Mouse (Mus musculus) limb, embryonic 14.5 days (tissue): ENCODE data around the gene Oma1. TPM values are rescaled to one million over a fixed set of nuclear protein-coding genes. Genes with fewer than 3 reads are reported as not detected.

Source experiments
- ATAC-seq: fragments of 200-750 bp; cut with Nextera tagmentation; 2 replicates; pipeline ENCODE4 v1.8.0; 2017; ENCODE audit warnings: low read depth, moderate number of reproducible peaks, moderate TSS enrichment; ENCODE audit not compliant: low FRiP score
- DNase-seq: peaks from one replicate; pipeline ENCODE4 v3.0.0-alpha.2; 2015; ENCODE audit warnings: low spot score
- H3K27ac ChIP-seq: fragments of 300-500 bp; sonication (generic); replicated peaks from 2 replicates; pipeline ENCODE4 v1.5.1; 2014; ENCODE audit warnings: low read depth, mild to moderate bottlenecking, low read length, moderate library complexity, mixed read lengths
- H3K27me3 ChIP-seq: fragments of 300-500 bp; sonication (generic); 2 replicates; pipeline ENCODE4 v1.6.1; 2014; ENCODE audit warnings: low read length, mixed read lengths; ENCODE audit not compliant: control insufficient read depth, insufficient read depth
- H3K36me3 ChIP-seq: fragments of 300-500 bp; sonication (generic); 2 replicates; pipeline ENCODE4 v1.6.1; 2014; ENCODE audit warnings: mild to moderate bottlenecking, low read length, moderate library complexity, mixed read lengths; ENCODE audit not compliant: control insufficient read depth, insufficient read depth
- H3K4me1 ChIP-seq: fragments of 300-500 bp; sonication (generic); 2 replicates; pipeline ENCODE4 v1.6.1; 2014; ENCODE audit warnings: antibody characterized with exemption, low read length, mixed read lengths; ENCODE audit not compliant: control insufficient read depth, insufficient read depth
- H3K4me2 ChIP-seq: fragments of 300-500 bp; sonication (generic); replicated peaks from 2 replicates; pipeline ENCODE4 v1.6.1; 2014; ENCODE audit warnings: low read depth, mild to moderate bottlenecking, low read length, moderate library complexity; ENCODE audit not compliant: severe bottlenecking
- H3K4me3 ChIP-seq: fragments of 300-500 bp; sonication (generic); replicated peaks from 2 replicates; pipeline ENCODE4 v1.5.1; 2014; ENCODE audit warnings: low read length
- H3K9ac ChIP-seq: fragments of 300-500 bp; sonication (generic); 2 replicates; pipeline ENCODE4 v1.6.1; 2014; ENCODE audit warnings: mild to moderate bottlenecking, low read depth, low read length, moderate library complexity; ENCODE audit not compliant: severe bottlenecking
- H3K9me3 ChIP-seq: fragments of 300-500 bp; sonication (generic); 2 replicates; pipeline ENCODE4 v1.6.1; 2016; ENCODE audit warnings: low read length; ENCODE audit not compliant: control insufficient read depth
- POLR2A ChIP-seq: fragments of 200-500 bp; IDR thresholded peaks from 2 replicates; pipeline ENCODE4 v1.8.0; 2012; ENCODE audit warnings: inconsistent platforms, mild to moderate bottlenecking, moderate library complexity, borderline replicate concordance; ENCODE audit not compliant: insufficient read depth, insufficient read length; ENCODE audit errors: extremely low read depth
- WGBS: fragments of 180-500 bp; shearing (Covaris S2); extraction: QIAGEN DNeasy Blood & Tissue Kit; methylation state at CpG from one replicate; pipeline ENCODE4 v1.1.7; 2014; 5-methylcytosine and 5-hydroxymethylcytosine counted together
- polyA plus RNA-seq, 2 experiments: library from polyadenylated mRNA; depleted of rRNA in 1 of 2; stranded (reverse) in 1 of 2; unstranded in 1 of 2; fragments of >200 nt; fragmentation: Nextera tagmentation in 1 of 2; extraction: Ambion mirVana in 1 of 2; gene quantifications; 2 replicates each; pipeline versions ENCODE4 v1.2.1 to v1.2.3; 2012 to 2014

Oma1 gene
- polyA plus RNA-seq, 2 experiments, result 10.4 to 16.7 TPM

- no peak for TF ChIP-seq POLR2A
- ATAC-seq (no peak), DNase-seq (no peak)
- no peak overlapping the region for H3K4me2 ChIP-seq
- H3K9me3 ChIP-seq, result no peaks in the 10 kb centered on the region
- no peaks in the 10 kb centered on the region for H3K27me3 ChIP-seq
- no peaks in the 10 kb centered on the region for H3K4me1 ChIP-seq
- H3K36me3 ChIP-seq, result no peaks in the 10 kb centered on the region
- 79% methylated on average over 4 of the region's 4 CpGs for WGBS
- no peak overlapping the region for H3K27ac ChIP-seq
- H3K9ac ChIP-seq, result no peak overlapping the region
- H3K4me3 ChIP-seq, result no peak overlapping the region
Observed at GRCm38 (mm10) chr4:103341620-103342019, 28.0 kb downstream of the Oma1 start.

GRCm38 (mm10) chr4:103346058-103346457, 32.4 kb downstream of the Oma1 start:
- Histone ChIP-seq H3K4me2 (no peak overlapping the region), H3K4me1 (no peaks in the 10 kb centered on the region), H3K9me3 (no peaks in the 10 kb centered on the region), H3K9ac (no peak overlapping the region), H3K36me3 (no peaks in the 10 kb centered on the region), H3K27me3 (no peaks in the 10 kb centered on the region), H3K4me3 (no peak overlapping the region), H3K27ac (no peak overlapping the region)
- 49% methylated on average over 2 of the region's 2 CpGs for WGBS
- ATAC-seq (peak; percentile 53; the same call in 1 of the 2 replicates), DNase-seq (peak; percentile 76)
- no peak for TF ChIP-seq POLR2A

- H3K27me3 ChIP-seq, result no peaks in the 10 kb centered on the region
- H3K4me1 ChIP-seq, result no peaks in the 10 kb centered on the region
- H3K9me3 ChIP-seq, result no peaks in the 10 kb centered on the region
- no peak for DNase-seq
- ATAC-seq, result no peak
- H3K4me2 ChIP-seq, result no peak overlapping the region
- no peaks in the 10 kb centered on the region for H3K36me3 ChIP-seq
- no peak for TF ChIP-seq POLR2A
- 78% methylated on average over 5 of the region's 5 CpGs for WGBS
- H3K27ac ChIP-seq, result no peak overlapping the region
- no peak overlapping the region for H3K9ac ChIP-seq
- no peak overlapping the region for H3K4me3 ChIP-seq
Observed at GRCm38 (mm10) chr4:103346849-103347248, 33.2 kb downstream of the Oma1 start.

- DNase-seq (no peak), ATAC-seq (no peak)
- 89% methylated on average over 4 of the region's 4 CpGs for WGBS
- Histone ChIP-seq H3K36me3 (no peaks in the 10 kb centered on the region), H3K4me1 (0 out of 2 replicates have a peak, but pooled peaks cover 2% of the 10 kb centered on the region), H3K27ac (no peak overlapping the region), H3K9ac (no peak overlapping the region), H3K4me2 (no peak overlapping the region), H3K27me3 (no peaks in the 10 kb centered on the region), H3K4me3 (no peak overlapping the region), H3K9me3 (no peaks in the 10 kb centered on the region)
- no peak for TF ChIP-seq POLR2A
Observed at GRCm38 (mm10) chr4:103349219-103349618, 35.6 kb downstream of the Oma1 start.

- WGBS, result 63% methylated on average over 5 of the region's 5 CpGs
- DNase-seq (no peak), ATAC-seq (no peak)
Observed at GRCm38 (mm10) chr4:103352926-103353325, 39.3 kb downstream of the Oma1 start.

GRCm38 (mm10) chr4:103357457-103357856, 43.8 kb downstream of the Oma1 start:
- DNase-seq, result no peak
- H3K27me3 ChIP-seq, result no peaks in the 10 kb centered on the region
- ATAC-seq, result no peak
- H3K36me3 ChIP-seq, result no peaks in the 10 kb centered on the region
- H3K4me3 ChIP-seq, result no peak overlapping the region
- no peaks in the 10 kb centered on the region for H3K9me3 ChIP-seq
- H3K4me1 ChIP-seq, result no peaks in the 10 kb centered on the region
- no peak overlapping the region for H3K27ac ChIP-seq
- no peak for TF ChIP-seq POLR2A
- WGBS, result 91% methylated on average over 3 of the region's 3 CpGs
- no peak overlapping the region for H3K9ac ChIP-seq
- no peak overlapping the region for H3K4me2 ChIP-seq

More at GRCm38 (mm10) chr4:103352926-103353325, 39.3 kb downstream of the Oma1 start:
- Histone ChIP-seq H3K4me3 (no peak overlapping the region), H3K36me3 (no peaks in the 10 kb centered on the region), H3K4me2 (no peak overlapping the region), H3K9ac (no peak overlapping the region), H3K27ac (no peak overlapping the region), H3K27me3 (no peaks in the 10 kb centered on the region), H3K9me3 (no peaks in the 10 kb centered on the region), H3K4me1 (0 out of 2 replicates have a peak, but pooled peaks cover 2% of the 10 kb centered on the region)
- TF ChIP-seq POLR2A, result no peak
